Mouse (Mus musculus) embryo, embryonic 10.5 days (tissue): ENCODE measurements at regions not wholly inside any gene's neighbourhood (a gene's known extent, or its start where the extent isn't known, plus 50 kb on each side); places are given as distances from the start of the nearest gene placed in this dataset.
A peak's percentile ranks its signal among the peaks of the same experiment; 100 is the strongest.
"Not testable (repeated sequence)": the region's sequence is repeated elsewhere in the genome, so short reads cannot be mapped to it uniquely, and the experiment has no call there.

Experiments
- DNase-seq: peaks from one replicate; pipeline ENCODE4 v3.0.0-alpha.2; 2015; ENCODE audit warnings: low spot score

- DNase-seq = peak; percentile 45
Measured at GRCm38 (mm10) chr4:23341240-23341639, 853.1 kb upstream of the Pou3f2 start.

GRCm38 (mm10) chr4:23338481-23338880, 850.3 kb upstream of the Pou3f2 start:
- DNase-seq = no peak

- DNase-seq = no peak
Measured at GRCm38 (mm10) chr4:23300617-23301016, 812.5 kb upstream of the Pou3f2 start.

- no peak for DNase-seq
Measured at GRCm38 (mm10) chr4:23280087-23280486, 791.9 kb upstream of the Pou3f2 start.

- no peak for DNase-seq
Measured at GRCm38 (mm10) chr4:23275203-23275602, 787.0 kb upstream of the Pou3f2 start.

- DNase-seq = peak; percentile 40
Measured at GRCm38 (mm10) chr4:23271947-23272346, 783.8 kb upstream of the Pou3f2 start.

GRCm38 (mm10) chr4:23260371-23260770, 772.2 kb upstream of the Pou3f2 start:
- no peak for DNase-seq

GRCm38 (mm10) chr4:23234960-23235359, 746.8 kb upstream of the Pou3f2 start:
- DNase-seq = no peak

GRCm38 (mm10) chr4:23194756-23195155, 706.6 kb upstream of the Pou3f2 start:
- DNase-seq = not testable (repeated sequence)

- DNase-seq = no peak
Measured at GRCm38 (mm10) chr4:23193384-23194135, 705.4 kb upstream of the Pou3f2 start.

GRCm38 (mm10) chr4:23173811-23174210, 685.6 kb upstream of the Pou3f2 start:
- DNase-seq = no peak

GRCm38 (mm10) chr4:23173330-23173729, 685.2 kb upstream of the Pou3f2 start:
- peak; percentile 9 for DNase-seq

GRCm38 (mm10) chr4:23148097-23148849, 660.1 kb upstream of the Pou3f2 start:
- DNase-seq = no peak

- DNase-seq = peak; percentile 13
Measured at GRCm38 (mm10) chr4:23133386-23133785, 645.2 kb upstream of the Pou3f2 start.

- DNase-seq = peak; percentile 80
Measured at GRCm38 (mm10) chr4:23101452-23101851, 613.3 kb upstream of the Pou3f2 start.

GRCm38 (mm10) chr4:23079521-23079920, 591.4 kb upstream of the Pou3f2 start:
- DNase-seq = no peak

- DNase-seq = no peak
Measured at GRCm38 (mm10) chr4:23077603-23078002, 589.4 kb upstream of the Pou3f2 start.

- DNase-seq = no peak
Measured at GRCm38 (mm10) chr4:23050701-23051317, 562.6 kb upstream of the Pou3f2 start.

GRCm38 (mm10) chr4:23037784-23038183, 549.6 kb upstream of the Pou3f2 start:
- DNase-seq = no peak

- no peak for DNase-seq
Measured at GRCm38 (mm10) chr4:23031271-23031670, 543.1 kb upstream of the Pou3f2 start.

GRCm38 (mm10) chr4:23022177-23022576, 534.0 kb upstream of the Pou3f2 start:
- DNase-seq = no peak

GRCm38 (mm10) chr4:23010346-23010745, 522.2 kb upstream of the Pou3f2 start:
- no peak for DNase-seq

GRCm38 (mm10) chr4:23009196-23009595, 521.0 kb upstream of the Pou3f2 start:
- not testable (repeated sequence) for DNase-seq
